Mouse (Mus musculus): ENCODE data around the gene Gpr25.

Gpr25 gene

GRCm38 (mm10) chr1:136260635-136261238, at the start of gene Gpr25:
TSS of gene Gpr25 (minus strand) at chr1:136260873.
- no peak for DNase-seq

DNA sequence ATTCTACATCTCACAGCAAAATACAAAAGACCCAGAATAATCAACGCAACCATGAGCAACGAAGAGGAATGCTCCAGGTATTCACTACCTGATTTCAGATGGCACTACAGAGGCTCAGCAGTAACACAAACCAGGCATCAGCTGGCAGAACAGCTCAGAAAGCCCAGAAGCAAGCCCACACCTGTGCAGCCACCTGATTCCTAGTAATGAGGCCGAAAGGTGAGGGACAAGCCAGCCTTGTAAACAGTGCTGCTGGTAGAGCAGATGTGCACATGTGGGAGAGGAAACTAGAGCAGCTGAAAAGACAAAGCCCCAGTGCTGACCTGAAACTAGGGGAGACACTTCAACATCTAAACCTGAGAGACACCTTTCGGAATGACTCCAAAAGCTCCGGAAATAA, 48.5 kb upstream of the Gpr25 start:
- DNase-seq, result no peak

- DNase-seq, result no peak
Measured at GRCm38 (mm10) chr1:136306424-136306823, 45.8 kb upstream of the Gpr25 start.

GRCm38 (mm10) chr1:136293961-136294360, 33.3 kb upstream of the Gpr25 start:
- no peak for DNase-seq

- no peak for DNase-seq
Measured at GRCm38 (mm10) chr1:136289803-136290202, 29.1 kb upstream of the Gpr25 start.

GRCm38 (mm10) chr1:136277366-136277765, 16.7 kb upstream of the Gpr25 start:
- DNase-seq, result no peak

DNA sequence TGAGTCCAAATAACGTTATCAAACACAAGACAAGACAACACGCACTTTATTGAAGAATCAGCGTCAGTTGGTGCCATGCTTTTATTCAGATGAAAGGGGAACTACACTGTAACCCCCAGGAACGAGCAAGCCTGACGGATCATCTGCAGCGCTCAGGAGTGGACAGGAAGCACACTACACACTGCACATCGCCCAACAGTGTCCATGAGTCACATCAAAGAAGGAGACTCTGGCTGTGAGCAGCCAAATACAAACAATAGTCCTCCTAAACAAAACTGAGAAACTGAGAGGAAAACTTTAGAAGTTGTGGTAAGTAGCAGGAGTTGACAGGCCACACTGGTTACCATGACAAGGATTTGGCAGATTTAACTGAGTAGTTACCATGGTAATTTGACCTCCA, 7.6 kb upstream of the Gpr25 start:
- no peak for DNase-seq

DNA sequence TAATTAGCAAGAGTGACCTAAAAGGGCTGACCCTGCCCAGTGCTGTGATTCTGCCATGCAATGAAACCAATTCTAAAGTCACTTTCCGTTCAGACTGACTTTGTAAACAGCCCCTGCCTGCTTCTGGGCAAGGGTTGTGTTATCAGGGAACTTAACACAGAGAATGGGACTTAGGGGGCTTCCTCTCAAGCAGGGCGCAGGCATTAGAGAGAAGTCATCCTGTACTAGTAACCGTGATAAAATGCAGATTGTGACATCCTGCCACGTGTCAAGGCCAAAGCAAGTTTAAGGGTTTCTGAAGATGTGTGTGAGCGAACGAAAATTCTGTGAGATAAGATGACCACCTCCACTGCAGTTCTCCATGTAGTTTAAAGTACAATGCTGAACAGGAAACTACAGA, 5.5 kb upstream of the Gpr25 start:
- DNase-seq, result no peak

- no peak for DNase-seq
Measured at GRCm38 (mm10) chr1:136263355-136263754, 2.7 kb upstream of the Gpr25 start.

DNA sequence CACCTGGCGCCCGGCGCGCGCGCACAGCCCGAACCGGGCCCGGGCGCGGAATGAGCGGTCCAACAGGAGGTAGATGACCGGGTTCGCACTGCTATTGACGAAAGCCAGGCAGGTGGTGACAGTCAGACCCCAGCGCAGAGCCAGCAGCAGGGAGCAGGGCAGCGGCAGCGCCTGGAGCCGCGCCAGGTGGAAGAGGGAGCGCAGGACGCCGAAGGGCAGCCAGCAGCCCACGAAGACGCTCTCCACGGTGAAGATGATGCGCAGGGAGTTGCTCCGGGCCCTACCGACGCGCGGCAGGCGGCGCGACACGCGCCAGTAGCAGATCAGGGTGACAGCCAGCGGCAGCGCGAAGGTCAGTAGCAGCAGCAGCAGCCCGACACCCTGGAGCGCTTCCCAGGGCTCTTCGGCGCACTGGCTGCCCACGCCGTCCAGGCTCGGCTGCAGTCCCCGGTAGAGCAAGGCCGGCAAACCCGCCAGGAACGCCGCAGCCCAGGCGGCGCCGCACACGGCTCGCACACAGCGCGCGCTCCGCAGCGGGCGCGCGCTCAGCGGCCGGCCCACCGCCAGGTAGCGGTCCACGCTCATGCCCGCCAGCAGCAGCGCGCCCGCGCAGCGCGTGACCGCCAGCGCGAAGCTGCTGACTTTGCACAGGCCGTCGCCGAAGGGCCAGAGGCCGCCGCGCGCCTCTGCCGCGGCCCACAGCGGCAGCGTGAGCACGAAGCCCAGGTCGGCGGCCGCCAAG, 609 bp downstream of the Gpr25 start:
- DNase-seq, result peak; percentile 33

DNA sequence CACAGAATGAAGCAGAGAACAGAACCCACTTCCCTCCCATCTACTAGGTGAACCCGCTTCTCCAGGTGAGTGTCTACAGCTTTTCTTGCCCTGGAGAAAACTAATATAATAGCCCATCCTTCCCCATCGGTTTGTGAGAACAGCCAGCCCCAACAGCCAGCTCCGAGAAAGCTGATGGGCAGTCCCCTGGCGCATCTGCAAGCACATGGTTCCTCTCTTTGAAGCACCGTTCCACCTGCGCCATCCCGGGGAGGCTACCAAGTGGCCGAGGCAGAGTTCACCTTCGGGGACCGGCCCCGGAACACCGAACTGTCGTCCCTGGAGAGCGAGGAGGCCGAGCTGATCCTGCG, 1.2 kb downstream of the Gpr25 start:
- no peak for DNase-seq

DNA sequence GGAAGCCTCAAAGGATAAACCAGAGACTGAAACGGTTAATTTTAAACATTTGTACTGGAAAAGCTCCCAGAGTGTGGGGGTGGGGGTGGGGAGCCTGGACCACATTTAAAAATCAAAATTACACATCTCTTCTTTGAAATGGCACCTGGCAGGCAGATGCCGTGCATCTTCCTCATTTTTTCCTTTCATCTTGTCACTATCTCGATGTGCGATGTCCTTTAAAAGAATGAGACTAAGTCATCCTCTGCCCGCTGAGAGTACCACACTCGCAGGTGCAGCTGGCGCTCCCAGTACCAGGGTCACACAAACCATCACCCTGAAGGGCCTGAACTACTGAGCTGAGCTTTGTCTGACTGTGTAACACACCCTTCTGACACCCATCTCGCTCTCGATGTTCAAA, 2.2 kb downstream of the Gpr25 start:
- no peak for DNase-seq

DNA sequence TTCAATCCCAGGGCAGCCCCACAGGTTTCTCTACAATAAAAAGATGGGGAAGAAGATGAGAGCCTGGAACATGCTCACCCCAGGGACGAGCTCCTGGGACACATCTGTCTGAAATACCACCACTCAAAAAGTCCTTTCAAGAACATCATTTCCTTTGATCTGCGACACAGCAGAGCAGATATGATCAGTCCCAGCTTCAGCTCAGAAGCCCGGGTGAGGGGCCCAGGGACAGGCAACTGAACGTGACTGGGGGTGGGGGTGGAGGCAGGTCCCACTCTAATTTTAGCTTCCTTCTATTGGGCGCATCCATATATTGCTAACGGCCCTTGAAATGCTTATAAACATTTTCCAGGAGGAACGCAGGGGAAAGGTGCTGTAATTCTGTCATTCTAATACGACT, 5.0 kb downstream of the Gpr25 start:
- no peak for DNase-seq

DNA sequence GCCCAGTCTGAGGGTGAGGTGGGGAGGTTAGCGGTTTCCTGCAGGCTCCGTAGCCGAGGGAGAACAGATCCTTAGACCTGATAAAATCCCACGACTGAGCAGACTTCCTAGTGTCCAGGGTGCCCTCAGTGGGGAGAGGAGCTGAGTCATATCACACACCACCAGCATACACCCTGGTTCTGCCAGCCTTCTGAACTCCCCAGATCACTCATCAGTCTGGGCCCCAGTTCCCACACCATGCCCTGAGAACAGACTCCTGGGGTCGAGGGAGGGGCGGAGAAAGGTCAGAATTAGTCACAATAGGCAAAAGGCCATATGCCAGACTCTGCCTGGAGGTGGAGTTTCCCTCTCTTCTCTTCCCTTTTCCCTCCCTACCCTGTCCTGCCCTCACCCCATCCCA, 5.5 kb downstream of the Gpr25 start:
- DNase-seq, result no peak

- DNase-seq, result no peak
Measured at GRCm38 (mm10) chr1:136254503-136255065, 6.1 kb downstream of the Gpr25 start.

DNA sequence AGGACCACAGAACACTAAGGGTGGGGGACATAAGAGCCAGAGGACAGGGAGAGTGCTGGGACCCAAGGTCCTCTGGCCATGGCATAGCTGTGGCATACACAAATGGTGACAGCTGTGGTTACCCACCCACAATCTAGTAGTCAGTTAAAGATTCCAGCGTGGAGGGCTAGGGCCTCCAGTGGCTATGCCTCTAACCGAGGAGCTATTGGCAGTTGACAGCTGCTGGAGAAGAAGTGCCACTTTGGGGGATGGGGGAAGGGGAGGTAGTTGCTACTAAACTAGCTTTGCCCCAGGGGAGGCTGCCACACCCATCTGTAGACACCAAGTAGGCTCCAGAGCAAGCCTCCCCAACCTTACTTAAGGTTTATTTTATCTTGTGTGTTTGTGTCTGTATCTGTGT, 7.2 kb downstream of the Gpr25 start:
- DNase-seq, result no peak

DNA sequence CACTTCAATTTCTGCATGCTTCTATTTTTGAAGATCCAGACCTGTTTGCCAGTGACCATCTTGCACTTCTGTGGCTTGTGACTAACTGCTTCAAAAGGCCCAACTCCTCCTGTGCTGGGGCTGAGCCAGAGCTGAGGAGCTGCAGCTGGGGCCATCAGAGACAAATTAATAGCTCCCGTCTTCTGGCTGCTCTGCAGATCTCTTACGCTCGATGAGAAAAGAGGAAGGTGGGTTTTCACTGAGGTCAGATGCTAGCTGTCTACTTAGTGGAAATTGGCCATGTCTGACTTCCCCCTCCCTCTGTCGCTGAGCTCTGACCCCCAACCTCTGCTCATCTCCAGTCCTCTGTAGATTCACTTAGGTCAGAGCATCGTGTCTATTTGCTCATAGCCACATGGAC, 11.0 kb downstream of the Gpr25 start:
- no peak for DNase-seq

- no peak for DNase-seq
Measured at GRCm38 (mm10) chr1:136247393-136247792, 13.3 kb downstream of the Gpr25 start.

DNA sequence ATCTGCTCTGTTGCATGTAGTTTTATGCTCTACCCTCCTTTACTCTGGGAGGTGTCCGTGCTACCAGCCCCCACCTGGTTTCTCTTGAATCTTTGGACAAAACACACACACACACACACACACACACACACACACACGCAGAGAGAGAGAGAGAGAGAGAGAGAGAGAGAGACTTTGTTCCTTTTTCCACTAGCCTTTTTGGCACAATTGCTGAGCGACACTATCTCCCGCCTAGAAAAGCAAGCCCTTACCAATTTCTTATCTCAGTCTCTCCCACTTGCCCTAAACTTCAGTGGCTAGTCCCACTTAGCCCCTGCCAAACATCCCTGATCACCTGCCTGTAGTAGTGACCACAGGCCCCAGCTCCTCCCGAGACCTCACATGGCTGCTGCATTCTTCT, 16.2 kb downstream of the Gpr25 start:
- no peak for DNase-seq

DNA sequence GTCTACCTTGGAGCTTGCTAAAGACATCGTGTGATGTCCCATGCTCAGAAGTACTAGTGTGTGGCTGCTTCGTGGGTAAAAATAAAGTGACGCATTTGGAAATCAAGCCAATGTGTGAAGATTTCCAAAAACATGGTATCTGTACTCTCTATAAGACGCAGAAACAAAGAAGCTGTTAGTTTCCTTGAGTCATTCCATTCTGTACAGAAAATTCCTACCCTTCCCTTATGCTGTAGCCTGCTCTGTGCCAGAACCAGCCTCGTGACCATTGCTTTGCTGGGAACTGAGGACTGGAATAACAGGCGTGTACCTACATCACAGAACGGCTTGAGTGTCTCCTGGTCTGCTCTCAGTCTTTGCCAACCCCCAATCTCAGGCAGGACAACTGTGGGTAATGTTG, 18.9 kb downstream of the Gpr25 start:
- DNase-seq, result no peak

DNA sequence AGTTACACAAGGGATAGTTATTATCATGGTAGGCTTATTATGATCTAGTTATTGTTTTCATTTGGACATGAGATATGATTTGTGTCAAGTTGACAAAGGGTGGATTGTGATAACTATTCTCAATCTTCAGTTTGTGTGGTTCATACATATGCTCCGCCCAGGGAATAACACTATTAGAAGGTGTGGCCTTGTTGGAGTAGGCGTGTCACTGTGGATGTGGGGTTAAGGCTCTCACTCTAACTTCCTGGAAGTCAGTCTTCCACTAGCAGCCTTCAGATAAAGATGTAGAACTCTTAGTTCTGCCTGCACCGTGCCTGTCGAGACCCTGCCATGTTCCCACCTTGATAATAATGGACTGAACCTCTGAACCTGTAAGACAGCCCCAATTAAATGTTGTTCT, 22.2 kb downstream of the Gpr25 start:
- DNase-seq, result no peak

DNA sequence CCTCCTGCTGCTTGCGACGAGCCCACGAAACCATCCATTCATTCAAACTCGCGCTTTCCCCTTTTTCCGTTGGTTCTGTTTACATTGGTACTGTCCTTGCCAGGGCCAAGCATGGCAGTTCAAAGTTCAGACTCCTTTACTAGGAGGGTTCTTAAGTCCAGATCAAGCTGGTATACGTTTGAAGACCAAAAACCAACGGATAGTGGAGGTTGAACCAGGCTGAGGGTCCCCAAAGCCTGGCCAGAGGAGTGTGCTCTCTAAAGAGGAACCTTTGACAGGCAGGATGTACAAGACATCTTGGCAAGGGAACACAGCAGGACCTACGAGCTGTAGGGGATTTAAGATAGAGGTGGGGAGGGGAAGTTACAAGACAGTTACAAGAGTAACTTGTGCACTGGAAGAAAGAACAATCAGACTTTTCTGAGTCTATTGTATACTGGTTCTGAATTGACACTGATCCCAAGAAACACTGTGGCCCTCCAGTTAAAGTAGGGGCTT, 26.0 kb downstream of the Gpr25 start:
- no peak for DNase-seq

- peak; percentile 48 for DNase-seq
Measured at GRCm38 (mm10) chr1:136233892-136234594, 26.6 kb downstream of the Gpr25 start, which contains the start of gene Inava. TSS of gene Inava (minus strand) at chr1:136234264.
